Mouse (Mus musculus): ENCODE measurements around the gene Parp2.
"Not testable (repeated sequence)": the region's sequence is repeated elsewhere in the genome, so short reads cannot be mapped to it uniquely, and the experiment has no call there.

The Parp2 gene

DNA sequence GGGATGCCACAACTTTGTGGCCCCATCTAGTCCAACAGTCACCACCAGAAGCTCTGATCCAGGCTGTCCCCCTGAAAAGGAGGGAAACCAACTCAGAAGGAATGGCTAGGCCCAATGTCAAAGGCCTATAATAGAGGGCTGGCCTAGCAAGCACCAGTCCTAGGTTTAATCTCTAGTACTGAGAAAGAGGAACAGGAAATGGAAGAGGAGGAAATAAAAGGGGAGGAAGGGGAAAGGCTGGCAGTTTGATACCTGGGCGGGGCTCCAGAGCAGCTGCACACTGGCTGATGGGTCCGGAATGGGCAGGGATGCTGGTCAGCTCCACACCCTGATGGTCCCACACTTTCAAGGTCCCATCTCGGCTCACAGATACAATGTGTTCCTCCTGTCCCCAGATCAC, 22.2 kb downstream of the Parp2 start:
- DNase-seq = no peak

DNA sequence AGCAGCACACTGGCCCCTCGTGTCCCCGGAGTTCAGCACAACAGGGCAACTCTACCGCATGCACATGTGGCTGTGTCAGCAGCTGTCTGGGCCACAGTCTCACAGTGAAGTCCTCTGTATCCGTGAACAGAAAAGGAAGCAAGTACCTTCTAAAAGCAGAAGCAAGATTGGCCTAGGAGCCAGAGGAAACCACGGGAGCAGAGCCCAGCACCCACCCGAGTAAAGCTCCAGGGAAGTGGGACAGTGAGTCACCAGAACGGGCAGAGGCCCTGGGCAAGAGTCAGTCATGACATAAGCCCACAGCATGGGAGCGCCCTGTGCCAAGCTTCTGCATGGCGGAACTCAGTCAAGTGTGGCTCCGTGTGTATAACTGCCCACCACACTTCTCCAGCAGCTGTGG, 26.3 kb downstream of the Parp2 start:
- DNase-seq = peak in 1 of 2 experiments; percentile 8

DNA sequence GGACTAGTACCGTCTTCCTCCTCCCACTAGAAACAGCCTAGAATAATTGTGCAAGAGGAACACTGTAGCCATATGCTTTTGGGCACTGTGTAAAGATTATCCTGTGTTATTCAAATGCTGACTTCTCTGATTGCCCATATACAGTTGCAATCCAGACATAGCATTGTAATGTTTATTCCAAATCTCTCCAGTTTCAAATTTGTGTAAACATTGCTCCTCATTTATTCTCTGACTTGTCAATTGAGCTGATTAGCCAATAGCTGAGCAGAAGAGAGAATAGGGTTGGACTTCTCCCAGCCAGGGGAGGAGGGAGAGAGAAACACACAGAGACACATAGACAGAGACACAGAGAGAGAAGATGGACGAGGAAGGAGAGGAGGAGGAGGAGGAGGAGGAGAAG, 26.8 kb downstream of the Parp2 start:
- no peak for DNase-seq

DNA sequence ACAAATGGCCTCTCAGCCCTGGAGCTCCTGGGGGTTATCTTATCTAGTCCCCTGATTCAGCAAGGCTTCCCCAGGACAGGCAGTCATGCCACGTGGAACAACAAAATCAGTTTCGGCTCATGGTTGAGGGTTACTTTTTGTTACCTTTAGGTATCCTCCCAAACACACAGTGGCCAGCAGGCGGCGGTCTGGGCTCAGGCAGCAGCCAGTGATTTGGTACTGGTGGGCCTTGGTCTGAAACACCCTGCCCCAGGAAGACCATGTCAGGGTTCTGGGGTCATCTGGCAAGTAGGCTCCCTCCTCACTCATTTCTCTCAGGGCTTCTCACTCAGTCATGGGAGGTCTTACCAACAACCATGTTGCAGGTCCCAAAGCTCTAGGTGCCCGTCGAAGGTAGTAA, 29.6 kb downstream of the Parp2 start:
- peak; percentile 56 to 63 for DNase-seq

DNA sequence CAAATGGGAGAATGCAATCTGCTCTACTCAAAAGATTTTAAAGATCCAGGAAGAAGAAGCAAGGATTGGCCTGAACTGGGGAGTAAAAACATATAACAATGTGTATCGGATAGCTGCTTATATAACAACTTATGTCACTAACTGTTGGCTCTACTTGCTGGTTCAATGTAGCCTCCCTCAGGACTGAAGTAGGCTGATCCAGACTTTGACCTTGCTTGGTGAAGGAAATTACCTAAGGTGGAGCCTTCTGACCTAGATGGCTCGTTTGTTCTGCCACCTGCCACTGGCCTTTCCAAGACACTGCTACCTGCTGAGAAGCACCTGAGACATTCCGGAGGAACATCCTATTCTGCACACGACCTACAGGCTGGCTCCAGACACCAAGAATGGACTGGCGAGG, 48.1 kb downstream of the Parp2 start:
- no peak for DNase-seq

DNA sequence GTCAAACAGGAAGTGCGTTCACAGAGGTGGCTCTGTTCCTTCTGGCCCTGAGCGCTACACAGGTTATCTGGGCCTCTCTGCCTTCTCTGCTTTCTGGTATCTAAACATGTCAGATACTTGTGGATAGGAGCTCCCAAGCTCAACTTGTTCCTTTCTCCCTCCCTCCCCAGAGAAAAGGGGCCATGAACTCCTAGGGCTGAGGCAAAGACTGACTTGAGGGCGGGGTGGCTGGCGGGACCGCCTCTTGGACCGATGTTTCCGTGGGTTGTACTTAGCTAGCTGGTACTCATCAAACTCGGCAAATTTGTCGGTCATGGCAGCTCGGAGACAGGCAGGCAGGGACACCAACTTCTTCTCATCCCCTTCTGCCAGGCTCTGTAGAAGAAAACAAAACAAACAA, 55.0 kb downstream of the Parp2 start:
- no peak for DNase-seq

DNA sequence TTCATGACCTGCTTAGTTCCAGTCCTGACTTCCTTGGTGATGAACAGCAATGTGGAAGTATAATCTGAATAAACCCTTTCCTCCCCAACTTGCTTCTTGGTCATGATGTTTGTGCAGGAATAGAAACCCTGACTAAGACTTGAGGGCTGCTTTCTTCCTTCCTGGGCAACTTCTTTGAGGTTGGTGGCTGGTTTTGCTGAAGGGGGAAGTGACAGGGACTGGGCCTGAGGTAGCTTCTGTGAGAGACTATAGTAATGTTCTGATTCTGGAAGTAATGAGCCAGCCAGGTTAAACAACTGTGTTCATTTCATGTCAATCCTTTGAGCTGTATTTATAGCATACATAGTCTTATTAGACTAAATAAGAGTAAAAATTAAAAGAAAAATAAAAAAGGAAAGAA, 57.4 kb downstream of the Parp2 start:
- DNase-seq = not testable (repeated sequence)

DNA sequence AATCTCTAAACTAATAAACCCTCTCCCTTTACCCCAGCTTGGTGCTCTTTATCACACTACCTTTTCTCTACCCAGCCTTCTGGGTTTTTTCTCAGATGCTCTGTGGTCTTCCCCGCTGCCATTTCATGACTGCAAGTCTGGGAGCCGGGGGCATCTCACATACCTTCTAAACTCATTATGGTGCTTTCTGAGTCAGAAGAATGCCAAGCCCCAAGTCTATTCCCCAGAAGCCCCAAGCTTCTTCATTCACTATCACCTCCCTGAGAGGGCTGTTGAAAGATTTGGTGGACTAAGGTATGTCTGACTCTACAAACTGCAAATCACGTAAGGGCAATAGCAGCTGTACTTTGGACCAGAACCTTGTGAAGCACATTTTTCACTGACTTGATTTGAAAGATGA, 59.3 kb downstream of the Parp2 start:
- DNase-seq = no peak

DNA sequence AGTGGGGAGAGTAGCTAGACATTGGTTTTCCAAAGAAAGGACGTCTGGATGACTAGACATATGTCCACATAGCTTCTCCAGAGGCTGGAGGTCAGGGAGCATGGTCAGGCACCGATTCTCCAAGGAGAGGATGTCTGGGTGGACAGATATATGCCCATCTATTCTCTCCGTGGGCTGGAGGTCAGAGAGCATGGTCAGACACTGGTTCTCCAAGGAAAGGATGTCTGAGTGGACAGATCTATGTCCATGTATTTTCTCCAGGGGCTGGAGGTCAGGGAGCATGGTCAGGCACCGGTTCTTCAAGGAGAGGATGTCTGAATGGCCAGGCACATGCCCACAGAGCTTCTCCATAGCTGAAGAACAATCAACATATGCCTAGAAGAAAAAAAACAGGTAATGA, 60.6 kb downstream of the Parp2 start:
- DNase-seq = no peak

DNA sequence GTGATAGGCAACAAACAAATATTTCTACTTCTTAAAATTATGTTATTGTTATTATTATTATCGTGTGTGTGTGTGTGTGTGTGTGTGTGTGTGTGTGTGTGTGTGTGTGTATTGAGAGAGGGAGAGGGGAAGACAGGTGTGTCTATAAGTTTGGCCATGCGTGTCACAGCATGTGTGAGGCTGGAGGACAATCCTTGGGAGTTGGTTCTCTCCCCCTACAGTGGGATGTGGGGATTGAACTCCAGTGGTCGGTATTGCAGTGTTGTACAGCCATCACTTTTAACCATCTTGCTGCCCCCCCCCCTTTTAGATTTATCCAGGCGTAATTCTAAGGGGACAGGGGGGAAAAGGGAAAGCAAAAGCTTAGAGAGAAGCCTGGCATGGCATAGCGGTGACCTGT, 61.0 kb downstream of the Parp2 start:
- no peak for DNase-seq

DNA sequence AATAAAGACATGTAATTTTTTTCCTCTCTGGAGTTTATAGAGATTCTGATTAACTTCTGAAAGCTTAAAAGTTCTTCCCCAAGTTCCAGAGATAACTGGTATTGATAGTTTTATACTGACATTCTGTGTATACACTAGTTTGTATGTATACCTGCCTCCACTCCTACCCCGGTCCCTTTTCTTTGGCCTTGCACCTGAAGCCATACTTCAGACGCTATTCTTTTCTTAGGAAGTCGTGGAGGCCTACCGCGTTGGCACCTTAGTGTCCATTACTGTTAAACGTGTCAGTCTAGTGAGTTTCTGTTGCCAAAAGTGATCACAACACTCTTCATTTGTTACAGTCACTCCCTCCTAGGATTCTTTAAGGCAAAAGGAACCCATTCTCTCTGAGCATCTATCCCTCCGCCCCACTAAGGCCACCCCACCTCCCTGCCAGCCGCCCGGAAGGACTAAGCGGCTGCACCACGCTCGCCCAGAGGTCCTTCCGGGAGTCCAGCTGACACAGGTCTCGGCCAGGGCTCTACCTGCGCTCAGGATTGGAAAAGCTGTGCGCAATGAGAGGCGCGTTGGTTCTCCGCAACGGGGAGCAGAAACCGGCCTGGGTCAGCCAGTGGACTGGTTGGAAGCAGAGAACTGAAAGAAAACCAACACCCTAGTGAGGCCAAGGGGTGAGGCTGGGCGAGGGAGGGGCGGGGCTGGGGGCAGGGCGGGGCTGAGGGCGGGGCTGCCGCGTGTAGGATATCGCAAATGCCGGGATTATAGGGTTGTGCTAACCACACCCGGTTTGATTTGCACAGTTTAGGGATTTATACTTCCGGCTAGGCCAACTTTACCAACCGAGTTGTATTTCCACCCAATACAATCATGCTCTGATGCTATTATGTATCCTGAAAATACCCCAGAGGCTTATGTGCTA, 62.5 kb downstream of the Parp2 start, which contains the start of gene Tep1:
Tep1 (minus strand) TSS at position 672 of the 916 bp plus-strand sequence.
- DNase-seq = peak; percentile 75 to 88

DNA sequence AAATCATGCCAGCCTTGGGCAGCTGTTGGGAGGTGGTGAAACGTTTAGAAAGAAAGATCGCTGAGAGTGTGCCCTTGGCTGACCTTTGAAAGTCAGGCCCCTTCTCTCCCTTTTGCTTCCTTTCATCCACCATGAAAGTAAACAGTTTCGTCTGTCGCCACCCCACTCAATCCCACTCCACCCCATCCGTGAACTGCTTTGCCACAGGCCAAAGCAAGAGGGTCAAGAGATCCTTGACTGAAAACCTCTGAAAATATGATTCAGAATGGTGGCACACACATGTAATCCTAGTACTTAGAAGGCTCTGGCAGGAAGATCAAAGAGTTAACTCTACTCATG, 63.1 kb downstream of the Parp2 start:
- no peak for DNase-seq

Measured in kidney, postnatal 4 days (tissue).